Mouse (Mus musculus): ENCODE measurements around the gene 1700125H20Rik. TPM values are rescaled to one million over a fixed set of nuclear protein-coding genes. Genes with fewer than 3 reads are reported as not detected.

Gene 1700125H20Rik
- polyA plus RNA-seq, 1 experiment = not detected

- 0 out of 2 replicates have a peak, but pooled peaks cover 3% of the 10 kb centered on the region for H3K4me1 ChIP-seq (ENCODE audit: control insufficient read depth, insufficient read depth, low read length)
- TF ChIP-seq POLR2A (IDR thresholded peaks at IDR 0.05; ENCODE audit: low read depth, low read length) (no peak), CTCF (IDR thresholded peaks at IDR 0.05; ENCODE audit: borderline replicate concordance, insufficient read depth, low read length) (no peak)
- peak overlapping the region; percentile 4 for H3K4me3 ChIP-seq (ENCODE audit: insufficient read depth, low read length)
- H3K27ac ChIP-seq (ENCODE audit: insufficient read depth, low read length) = no peak overlapping the region
These were observed 13.1 kb downstream of the 1700125H20Rik start for GRCm38 (mm10) chr11:85183284-85183779.

- Histone ChIP-seq H3K4me3 (ENCODE audit: insufficient read depth, low read length) (no peak overlapping the region), H3K27ac (ENCODE audit: insufficient read depth, low read length) (no peak overlapping the region), H3K4me1 (ENCODE audit: control insufficient read depth, insufficient read depth, low read length) (0 out of 2 replicates have a peak, but pooled peaks cover 3% of the 10 kb centered on the region)
- TF ChIP-seq POLR2A (IDR thresholded peaks at IDR 0.05; ENCODE audit: low read depth, low read length) (no peak), CTCF (IDR thresholded peaks at IDR 0.05; ENCODE audit: borderline replicate concordance, insufficient read depth, low read length) (no peak)
These were observed 13.9 kb downstream of the 1700125H20Rik start for GRCm38 (mm10) chr11:85184082-85184481.

- H3K4me3 ChIP-seq (ENCODE audit: insufficient read depth, low read length) = no peak overlapping the region
- TF ChIP-seq CTCF (IDR thresholded peaks at IDR 0.05; ENCODE audit: borderline replicate concordance, insufficient read depth, low read length) (no peak), POLR2A (IDR thresholded peaks at IDR 0.05; ENCODE audit: low read depth, low read length) (no peak)
- H3K4me1 ChIP-seq (ENCODE audit: control insufficient read depth, insufficient read depth, low read length) = 0 out of 2 replicates have a peak, but pooled peaks cover 3% of the 10 kb centered on the region
- H3K27ac ChIP-seq (ENCODE audit: insufficient read depth, low read length) = no peak overlapping the region
These were observed 14.6 kb downstream of the 1700125H20Rik start for GRCm38 (mm10) chr11:85184839-85185238.

GRCm38 (mm10) chr11:85189110-85189509, 18.9 kb downstream of the 1700125H20Rik start:
- TF ChIP-seq POLR2A (IDR thresholded peaks at IDR 0.05; ENCODE audit: low read depth, low read length) (no peak), CTCF (IDR thresholded peaks at IDR 0.05; ENCODE audit: borderline replicate concordance, insufficient read depth, low read length) (no peak)
- Histone ChIP-seq H3K27ac (ENCODE audit: insufficient read depth, low read length) (no peak overlapping the region), H3K4me3 (ENCODE audit: insufficient read depth, low read length) (no peak overlapping the region), H3K4me1 (ENCODE audit: control insufficient read depth, insufficient read depth, low read length) (no peaks in the 10 kb centered on the region)

GRCm38 (mm10) chr11:85190741-85191140, 20.5 kb downstream of the 1700125H20Rik start:
- TF ChIP-seq POLR2A (IDR thresholded peaks at IDR 0.05; ENCODE audit: low read depth, low read length) = no peak
- no peak for TF ChIP-seq CTCF (IDR thresholded peaks at IDR 0.05; ENCODE audit: borderline replicate concordance, insufficient read depth, low read length)
- no peak overlapping the region for H3K4me3 ChIP-seq (ENCODE audit: insufficient read depth, low read length)
- H3K27ac ChIP-seq (ENCODE audit: insufficient read depth, low read length) = no peak overlapping the region
- no peaks in the 10 kb centered on the region for H3K4me1 ChIP-seq (ENCODE audit: control insufficient read depth, insufficient read depth, low read length)

- no peak overlapping the region for H3K27ac ChIP-seq (ENCODE audit: insufficient read depth, low read length)
- H3K4me3 ChIP-seq (ENCODE audit: insufficient read depth, low read length) = no peak overlapping the region
- no peaks in the 10 kb centered on the region for H3K4me1 ChIP-seq (ENCODE audit: control insufficient read depth, insufficient read depth, low read length)
- TF ChIP-seq CTCF (IDR thresholded peaks at IDR 0.05; ENCODE audit: borderline replicate concordance, insufficient read depth, low read length) = no peak
- TF ChIP-seq POLR2A (IDR thresholded peaks at IDR 0.05; ENCODE audit: low read depth, low read length) = no peak
These were observed 24.0 kb downstream of the 1700125H20Rik start for GRCm38 (mm10) chr11:85194206-85194605.

- no peak for TF ChIP-seq CTCF (IDR thresholded peaks at IDR 0.05; ENCODE audit: borderline replicate concordance, insufficient read depth, low read length)
- TF ChIP-seq POLR2A (IDR thresholded peaks at IDR 0.05; ENCODE audit: low read depth, low read length) = no peak
- Histone ChIP-seq H3K27ac (ENCODE audit: insufficient read depth, low read length) (no peak overlapping the region), H3K4me3 (ENCODE audit: insufficient read depth, low read length) (no peak overlapping the region), H3K4me1 (ENCODE audit: control insufficient read depth, insufficient read depth, low read length) (no peaks in the 10 kb centered on the region)
These were observed 25.8 kb downstream of the 1700125H20Rik start for GRCm38 (mm10) chr11:85196046-85196445.

GRCm38 (mm10) chr11:85198906-85199305, 28.7 kb downstream of the 1700125H20Rik start:
- TF ChIP-seq CTCF (IDR thresholded peaks at IDR 0.05; ENCODE audit: borderline replicate concordance, insufficient read depth, low read length) (no peak), POLR2A (IDR thresholded peaks at IDR 0.05; ENCODE audit: low read depth, low read length) (no peak)
- H3K27ac ChIP-seq (ENCODE audit: insufficient read depth, low read length) = no peak overlapping the region
- H3K4me1 ChIP-seq (ENCODE audit: control insufficient read depth, insufficient read depth, low read length) = no peaks in the 10 kb centered on the region
- H3K4me3 ChIP-seq (ENCODE audit: insufficient read depth, low read length) = no peak overlapping the region

GRCm38 (mm10) chr11:85206231-85206630, 36.0 kb downstream of the 1700125H20Rik start:
- TF ChIP-seq CTCF (IDR thresholded peaks at IDR 0.05; ENCODE audit: borderline replicate concordance, insufficient read depth, low read length) (no peak), POLR2A (IDR thresholded peaks at IDR 0.05; ENCODE audit: low read depth, low read length) (no peak)
- H3K27ac ChIP-seq (ENCODE audit: insufficient read depth, low read length) = no peak overlapping the region
- H3K4me3 ChIP-seq (ENCODE audit: insufficient read depth, low read length) = no peak overlapping the region
- H3K4me1 ChIP-seq (ENCODE audit: control insufficient read depth, insufficient read depth, low read length) = no peaks in the 10 kb centered on the region

GRCm38 (mm10) chr11:85211151-85211550, 40.9 kb downstream of the 1700125H20Rik start:
- no peak overlapping the region for H3K27ac ChIP-seq (ENCODE audit: insufficient read depth, low read length)
- no peak overlapping the region for H3K4me3 ChIP-seq (ENCODE audit: insufficient read depth, low read length)
- TF ChIP-seq POLR2A (IDR thresholded peaks at IDR 0.05; ENCODE audit: low read depth, low read length) (no peak), CTCF (IDR thresholded peaks at IDR 0.05; ENCODE audit: borderline replicate concordance, insufficient read depth, low read length) (no peak)
- no peaks in the 10 kb centered on the region for H3K4me1 ChIP-seq (ENCODE audit: control insufficient read depth, insufficient read depth, low read length)

All from embryonic fibroblast, embryonic 13.5 days (primary cell).